Mouse (Mus musculus) bone marrow macrophage, adult 2 months (primary cell): Measurements from ENCODE around the gene Rd3.

ENCODE experiments used
- CTCF ChIP-seq: IDR thresholded peaks from 2 replicates; pipeline ENCODE4 v1.5.1; 2012; ENCODE audit warnings: low read depth, mild to moderate bottlenecking, low read length, moderate library complexity
- POLR2A ChIP-seq: IDR thresholded peaks from 2 replicates; pipeline ENCODE4 v1.6.1; 2012; ENCODE audit warnings: mild to moderate bottlenecking, low read depth, low read length, borderline replicate concordance

GRCm38 (mm10) chr1:191988646-191989045, 11.5 kb downstream of the Rd3 start:
- TF ChIP-seq CTCF (no peak), POLR2A (no peak)
